Mouse (Mus musculus) heart, embryonic 11.5 days (tissue): ENCODE data around the gene Mn1. TPM values are rescaled to one million over a fixed set of nuclear protein-coding genes. Genes with fewer than 3 reads are reported as not detected.

Source experiments
- polyA plus RNA-seq: library from polyadenylated mRNA; unstranded; fragments of >200 nt; fragmentation: Nextera tagmentation; extraction: Ambion mirVana; gene quantifications from 2 replicates; pipeline ENCODE4 v1.2.1, GENCODE M21; 2014

Mn1 gene
- polyA plus RNA-seq, 1 experiment from 2014 or later, result 6.6 TPM

Other genes with a start within 250 kb of the Mn1 start
- gene Pitpnb, start 86.6 kb upstream of the Mn1 start, polyA plus RNA-seq, result 78.8 and 91.5 TPM in 2 replicates